Mouse (Mus musculus) activated CD4-positive, CD25-positive, alpha-beta regulatory T cell, adult 4 months (primary cell): ENCODE data around the gene Gm11034. TPM values are rescaled to one million over a fixed set of nuclear protein-coding genes. Genes with fewer than 3 reads are reported as not detected.
A peak's percentile ranks its signal among the peaks of the same experiment; 100 is the strongest.

ENCODE experiments used
- ATAC-seq: one replicate; pipeline ENCODE4 v1.8.0; 2017
- polyA plus RNA-seq, 2 experiments: library from polyadenylated mRNA; unstranded; fragments of 100-300 nt; shearing (Covaris generic); gene quantifications; one replicate each; pipeline ENCODE4 v1.2.1; 2017

Gm11034 gene
- not detected for polyA plus RNA-seq

- ATAC-seq = no peak
Measured at GRCm38 (mm10) chr8:72213536-72213935, at the start of gene Gm11034. Gene Gm11034 (minus strand): TSS chr8:72213636.

GRCm38 (mm10) chr8:72262756-72263155 lies 49.3 kb upstream of the Gm11034 start:
- no peak for ATAC-seq

GRCm38 (mm10) chr8:72261872-72262271 lies 48.4 kb upstream of the Gm11034 start:
- no peak for ATAC-seq

- ATAC-seq = no peak
Measured at GRCm38 (mm10) chr8:72261431-72261830, 48.0 kb upstream of the Gm11034 start.

GRCm38 (mm10) chr8:72261019-72261418 lies 47.6 kb upstream of the Gm11034 start:
- peak; percentile 62 for ATAC-seq

GRCm38 (mm10) chr8:72260585-72260984 lies 47.1 kb upstream of the Gm11034 start:
- peak; percentile 72 for ATAC-seq

GRCm38 (mm10) chr8:72259862-72260261 lies 46.4 kb upstream of the Gm11034 start:
- ATAC-seq = no peak

- ATAC-seq = no peak
Measured at GRCm38 (mm10) chr8:72257902-72258238, 44.4 kb upstream of the Gm11034 start.

GRCm38 (mm10) chr8:72257171-72257901 lies 43.9 kb upstream of the Gm11034 start:
- ATAC-seq = no peak

- ATAC-seq = no peak
Measured at GRCm38 (mm10) chr8:72244610-72245009, 31.2 kb upstream of the Gm11034 start.

GRCm38 (mm10) chr8:72242226-72242625 lies 28.8 kb upstream of the Gm11034 start:
- no peak for ATAC-seq

GRCm38 (mm10) chr8:72240951-72241350 lies 27.5 kb upstream of the Gm11034 start:
- ATAC-seq = no peak

GRCm38 (mm10) chr8:72240403-72240763 lies 26.9 kb upstream of the Gm11034 start:
- ATAC-seq = no peak

- ATAC-seq = peak; percentile 82
Measured at GRCm38 (mm10) chr8:72239499-72240402, 26.3 kb upstream of the Gm11034 start, which contains the start of gene Ap1m1. Gene Ap1m1 (plus strand): TSS chr8:72240018.

- no peak for ATAC-seq
Measured at GRCm38 (mm10) chr8:72222656-72223055, 9.2 kb upstream of the Gm11034 start.

GRCm38 (mm10) chr8:72220758-72221157 lies 7.3 kb upstream of the Gm11034 start:
- ATAC-seq = no peak

GRCm38 (mm10) chr8:72219541-72220363 lies 6.3 kb upstream of the Gm11034 start, which contains the start of gene Fam32a:
Gene Fam32a (plus strand): TSS chr8:72219730.
- ATAC-seq = peak; percentile 97

GRCm38 (mm10) chr8:72218781-72219540 lies 5.5 kb upstream of the Gm11034 start:
- ATAC-seq = no peak

- peak; percentile 57 for ATAC-seq
Measured at GRCm38 (mm10) chr8:72215871-72216270, 2.4 kb upstream of the Gm11034 start.

- ATAC-seq = no peak
Measured at GRCm38 (mm10) chr8:72215060-72215459, 1.6 kb upstream of the Gm11034 start.

GRCm38 (mm10) chr8:72212751-72213150 lies 685 bp downstream of the Gm11034 start, which contains the start of gene Cib3:
Gene Cib3 (minus strand): TSS chr8:72212837.
- no peak for ATAC-seq

GRCm38 (mm10) chr8:72211846-72212245 lies 1.6 kb downstream of the Gm11034 start:
- no peak for ATAC-seq
